Mouse (Mus musculus) thymus, adult 2 months (tissue): ENCODE results near the gene Gm34653.

Experiments used
- CTCF ChIP-seq: fragments of 200-500 bp; IDR thresholded peaks from 2 replicates; pipeline ENCODE4 v1.5.1; 2012; ENCODE audit warnings: mild to moderate bottlenecking, control low read depth, low read length, moderate library complexity, borderline replicate concordance; ENCODE audit not compliant: control insufficient read depth, poor library complexity, insufficient read depth; ENCODE audit errors: extremely low read depth
- POLR2A ChIP-seq: fragments of 200-500 bp; IDR thresholded peaks from 2 replicates; pipeline ENCODE4 v1.6.1; 2012; ENCODE audit warnings: mild to moderate bottlenecking, low read length, control low read depth, moderate library complexity; ENCODE audit not compliant: control insufficient read depth, poor library complexity, insufficient read depth; ENCODE audit errors: extremely low read depth

- no peak for TF ChIP-seq CTCF
- TF ChIP-seq POLR2A = no peak
These were observed 38.3 kb upstream of the Gm34653 start for GRCm38 (mm10) chr2:34794511-34794910.
